Mouse (Mus musculus): ENCODE measurements at regions not wholly inside any gene's neighbourhood (a gene's known extent, or its start where the extent isn't known, plus 50 kb on each side); places are given as distances from the start of the nearest gene placed in this dataset.

DNA sequence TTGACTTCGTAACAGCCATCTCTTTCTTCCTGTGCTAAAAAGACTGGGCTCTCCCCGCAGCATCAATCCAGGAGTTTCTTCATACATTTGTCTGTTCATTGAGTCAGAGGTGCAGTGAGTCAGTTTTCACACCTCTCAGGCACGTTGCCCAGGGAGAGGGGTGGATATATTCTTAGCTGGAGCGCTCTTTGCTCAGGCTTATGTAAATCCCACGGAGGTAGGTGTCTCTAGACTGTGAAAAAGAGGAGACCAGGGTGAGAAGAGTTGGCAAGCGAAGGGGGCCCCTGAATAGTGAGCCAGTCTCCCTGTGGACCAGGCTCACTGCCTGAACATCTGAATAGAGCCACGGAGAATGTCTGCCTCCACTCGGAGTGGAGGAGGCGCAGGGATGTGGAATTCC is 139.0 kb downstream of the Cartpt start:
- TF ChIP-seq EP300 (IDR thresholded peaks at IDR 0.05; ENCODE audit: low read depth) (no peak), CTCF (IDR thresholded peaks at IDR 0.05; ENCODE audit: low read depth) (no peak)
